Mouse (Mus musculus) heart, embryonic 14.5 days (tissue): Measurements from ENCODE around the gene Gpr179. TPM values are rescaled to one million over a fixed set of nuclear protein-coding genes. Genes with fewer than 3 reads are reported as not detected.

Experiments used
- ATAC-seq: fragments of 200-750 bp; cut with Nextera tagmentation; 2 replicates; pipeline ENCODE4 v1.8.0; 2017; ENCODE audit warnings: low read depth, moderate TSS enrichment; ENCODE audit not compliant: insufficient number of reproducible peaks, insufficient read depth, low FRiP score
- H3K27ac ChIP-seq, 2 experiments: fragments of 200-500 bp in 1 of 2; fragments of 300-500 bp in 1 of 2; sonication (generic) in 1 of 2; replicated peaks in 1 of 2; 2 replicates each; pipeline ENCODE4 v1.5.1; 2012 to 2014; ENCODE audit warnings: low read depth in 2 of 2, low read length in 2 of 2, control low read depth in 1 of 2, mild to moderate bottlenecking in 1 of 2, mixed read lengths in 1 of 2; ENCODE audit not compliant: control insufficient read depth in 1 of 2, insufficient read depth in 1 of 2
- H3K27me3 ChIP-seq: fragments of 300-500 bp; sonication (generic); 2 replicates; pipeline ENCODE4 v1.6.1; 2014; ENCODE audit warnings: mild to moderate bottlenecking, low read length, control low read depth; ENCODE audit not compliant: control insufficient read depth, insufficient read depth
- H3K36me3 ChIP-seq: fragments of 300-500 bp; sonication (generic); 2 replicates; pipeline ENCODE4 v1.6.1; 2014; ENCODE audit warnings: mild to moderate bottlenecking, control low read depth, low read length, mixed read lengths; ENCODE audit not compliant: control insufficient read depth, insufficient read depth
- H3K4me1 ChIP-seq, 2 experiments: fragments of 200-500 bp in 1 of 2; fragments of 300-500 bp in 1 of 2; sonication (generic) in 1 of 2; 2 replicates each; pipeline ENCODE4 v1.6.1; 2012 to 2014; ENCODE audit warnings: low read length in 2 of 2, control low read depth in 1 of 2, mixed read lengths in 1 of 2; ENCODE audit not compliant: control insufficient read depth in 2 of 2, insufficient read depth in 2 of 2
- H3K4me2 ChIP-seq: fragments of 300-500 bp; sonication (generic); 2 replicates; pipeline ENCODE4 v1.6.1; 2014; ENCODE audit warnings: mild to moderate bottlenecking, low read length
- H3K4me3 ChIP-seq, 2 experiments: fragments of 200-500 bp in 1 of 2; fragments of 300-500 bp in 1 of 2; sonication (generic) in 1 of 2; 2 replicates each; pipeline ENCODE4 v1.5.1; 2012 to 2014; ENCODE audit warnings: low read length in 2 of 2, mild to moderate bottlenecking in 2 of 2, control low read depth in 1 of 2, low read depth in 1 of 2, moderate library complexity in 1 of 2; ENCODE audit not compliant: control insufficient read depth in 1 of 2, insufficient read depth in 1 of 2
- H3K9ac ChIP-seq: fragments of 300-500 bp; sonication (generic); 2 replicates; pipeline ENCODE4 v1.6.1; 2014; ENCODE audit warnings: mild to moderate bottlenecking, low read length
- H3K9me3 ChIP-seq: fragments of 300-500 bp; sonication (generic); 2 replicates; pipeline ENCODE4 v1.6.1; 2016; ENCODE audit warnings: low read length, control low read depth; ENCODE audit not compliant: control insufficient read depth
- WGBS: fragments of 180-500 bp; shearing (Covaris S2); extraction: QIAGEN DNeasy Blood & Tissue Kit; methylation state at CpG from one replicate; pipeline ENCODE4 v1.1.7; 2014; 5-methylcytosine and 5-hydroxymethylcytosine counted together
- polyA plus RNA-seq: library from polyadenylated mRNA; unstranded; fragments of >200 nt; fragmentation: Nextera tagmentation; extraction: Ambion mirVana; gene quantifications from 2 replicates; pipeline ENCODE4 v1.2.1, GENCODE M21; 2014

Gene Gpr179
- polyA plus RNA-seq, 1 experiment from 2014 or later: 0.05 TPM

GRCm38 (mm10) chr11:97334400-97334799 lies 17.5 kb downstream of the Gpr179 start:
- H3K27me3 ChIP-seq: peaks cover 20% of the 10 kb centered on the region
- no peaks in the 10 kb centered on the region for H3K9me3 ChIP-seq
- 81% methylated on average over 9 of the region's 9 CpGs for WGBS
- H3K36me3 ChIP-seq: peaks cover 13% of the 10 kb centered on the region
- no peak overlapping the region for H3K9ac ChIP-seq
- H3K4me1 ChIP-seq: peaks cover 9 to 15% of the 10 kb centered on the region in 2 experiments
- no peak overlapping the region for H3K4me2 ChIP-seq
- no peak overlapping the region for H3K4me3 ChIP-seq
- ATAC-seq: no peak
- H3K27ac ChIP-seq: no peak overlapping the region

GRCm38 (mm10) chr11:97333896-97334295 lies 18.0 kb downstream of the Gpr179 start:
- H3K4me2 ChIP-seq: no peak overlapping the region
- ATAC-seq: no peak
- H3K4me1 ChIP-seq: peaks cover 7 to 12% of the 10 kb centered on the region in 2 experiments; a peak in 3 of 4 replicates
- no peak overlapping the region for H3K9ac ChIP-seq
- H3K27me3 ChIP-seq: peaks cover 20% of the 10 kb centered on the region
- WGBS: 64% methylated on average over 1 of the region's 1 CpGs
- H3K36me3 ChIP-seq: peaks cover 18% of the 10 kb centered on the region
- no peak overlapping the region for H3K4me3 ChIP-seq
- no peaks in the 10 kb centered on the region for H3K9me3 ChIP-seq
- H3K27ac ChIP-seq: no peak overlapping the region

GRCm38 (mm10) chr11:97333044-97333443 lies 18.8 kb downstream of the Gpr179 start:
- Histone ChIP-seq H3K9ac (no peak overlapping the region), H3K27me3 (peaks cover 18% of the 10 kb centered on the region), H3K4me2 (no peak overlapping the region), H3K4me3 (no peak overlapping the region), H3K36me3 (peaks cover 25% of the 10 kb centered on the region), H3K4me1 (peaks cover 0 to 3% of the 10 kb centered on the region in 2 experiments; a peak in 2 of 4 replicates), H3K27ac (no peak overlapping the region), H3K9me3 (no peaks in the 10 kb centered on the region)
- no peak for ATAC-seq
- 50% methylated on average over 9 of the region's 9 CpGs for WGBS

GRCm38 (mm10) chr11:97331231-97332190 lies 20.4 kb downstream of the Gpr179 start:
- 82% methylated on average over 12 of the region's 12 CpGs for WGBS

GRCm38 (mm10) chr11:97330315-97330714 lies 21.6 kb downstream of the Gpr179 start:
- Histone ChIP-seq H3K27ac (no peak overlapping the region), H3K27me3 (0 out of 2 replicates have a peak, but pooled peaks cover 1% of the 10 kb centered on the region), H3K9ac (no peak overlapping the region), H3K4me1 (peaks cover 0 to 3% of the 10 kb centered on the region in 2 experiments; a peak in 1 of 4 replicates), H3K4me3 (no peak overlapping the region), H3K9me3 (no peaks in the 10 kb centered on the region), H3K36me3 (peaks cover 52% of the 10 kb centered on the region), H3K4me2 (no peak overlapping the region)
- ATAC-seq: no peak
- WGBS: 97% methylated on average over 1 of the region's 1 CpGs

More at GRCm38 (mm10) chr11:97331231-97332190, 20.4 kb downstream of the Gpr179 start:
- H3K4me2 ChIP-seq: no peak overlapping the region
- H3K9me3 ChIP-seq: no peaks in the 10 kb centered on the region
- H3K4me3 ChIP-seq: no peak overlapping the region
- H3K27ac ChIP-seq: no peak overlapping the region
- peaks cover 0 to 3% of the 10 kb centered on the region in 2 experiments; a peak in 1 of 4 replicates for H3K4me1 ChIP-seq
- peaks cover 6% of the 10 kb centered on the region; the same call in 1 of the 2 replicates for H3K27me3 ChIP-seq
- no peak overlapping the region for H3K9ac ChIP-seq
- peaks cover 40% of the 10 kb centered on the region for H3K36me3 ChIP-seq
- ATAC-seq: no peak

- ATAC-seq: peak; percentile 54; the same call in 1 of the 2 replicates
- 18% methylated on average over 9 of the region's 9 CpGs for WGBS
- Histone ChIP-seq H3K27me3 (no peaks in the 10 kb centered on the region), H3K4me2 (no peak overlapping the region), H3K4me1 (peaks cover 0 to 3% of the 10 kb centered on the region in 2 experiments; a peak in 1 of 4 replicates), H3K4me3 (no peak overlapping the region), H3K9ac (no peak overlapping the region), H3K36me3 (peaks cover 71% of the 10 kb centered on the region), H3K27ac (no peak overlapping the region), H3K9me3 (no peaks in the 10 kb centered on the region)
Observed at GRCm38 (mm10) chr11:97328148-97328547, 23.7 kb downstream of the Gpr179 start.

- Histone ChIP-seq H3K36me3 (peaks cover 86% of the 10 kb centered on the region), H3K9ac (no peak overlapping the region), H3K4me1 (no peaks in the 10 kb centered on the region), H3K4me2 (no peak overlapping the region), H3K4me3 (no peak overlapping the region), H3K9me3 (no peaks in the 10 kb centered on the region), H3K27me3 (no peaks in the 10 kb centered on the region), H3K27ac (no peak overlapping the region)
- WGBS: 83% methylated on average over 1 of the region's 1 CpGs
- ATAC-seq: no peak
Observed at GRCm38 (mm10) chr11:97325224-97325623, 26.7 kb downstream of the Gpr179 start.
